Mouse (Mus musculus): ENCODE data around the gene Gm4181. TPM values are rescaled to one million over a fixed set of nuclear protein-coding genes. Genes with fewer than 3 reads are reported as not detected.
"Not testable (repeated sequence)": the region's sequence is repeated elsewhere in the genome, so short reads cannot be mapped to it uniquely, and the experiment has no call there.

The Gm4181 gene
- total RNA-seq (2017): not detected in 3 replicates

DNA sequence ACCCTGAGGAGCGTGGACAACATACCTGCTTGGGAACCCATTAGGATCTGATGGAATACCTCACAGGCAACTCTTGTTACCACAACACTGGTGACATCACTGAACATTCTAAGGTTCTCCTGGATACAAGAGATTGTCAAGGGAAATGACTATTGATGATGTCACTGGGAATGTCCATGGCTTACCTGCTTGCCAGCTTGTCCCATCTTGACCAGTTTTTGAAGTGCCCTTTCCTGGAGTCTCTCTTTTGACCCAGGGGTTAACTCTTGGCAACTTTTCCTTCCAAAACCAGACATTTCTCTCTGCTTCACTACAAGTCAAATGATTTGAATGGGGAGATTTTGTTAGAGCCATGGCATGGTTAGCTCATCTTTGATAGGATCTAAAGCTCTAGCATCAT, at the start of gene Gm4181:
TSS of gene Gm4181 (minus strand) at position 101 of the 400 bp plus-strand sequence.
- ATAC-seq (replicated peaks; ENCODE audit: insufficient number of reproducible peaks, low FRiP score, low TSS enrichment, poor library complexity, severe bottlenecking): not testable (repeated sequence)

DNA sequence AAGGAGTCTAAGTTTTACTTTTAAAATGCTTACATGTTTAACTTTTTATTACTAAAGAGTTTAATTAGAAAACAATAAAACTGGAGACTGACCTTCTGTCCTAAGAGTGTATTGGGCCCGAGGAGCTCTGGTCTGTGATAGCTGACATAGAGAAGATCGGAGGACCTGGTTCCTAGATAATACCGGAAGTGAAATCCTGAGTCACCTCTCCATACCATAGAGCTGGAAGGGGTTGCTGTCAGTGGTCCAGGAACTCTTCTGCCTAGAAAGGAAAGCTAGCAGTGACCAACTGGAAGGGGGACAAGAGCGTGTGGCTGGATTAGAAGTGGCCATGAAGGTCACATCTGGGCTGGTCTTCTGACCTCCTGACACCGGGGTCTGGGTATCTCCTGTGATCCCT, 41.8 kb upstream of the Gm4181 start:
- ATAC-seq (replicated peaks; ENCODE audit: insufficient number of reproducible peaks, low FRiP score, low TSS enrichment, poor library complexity, severe bottlenecking): no peak

DNA sequence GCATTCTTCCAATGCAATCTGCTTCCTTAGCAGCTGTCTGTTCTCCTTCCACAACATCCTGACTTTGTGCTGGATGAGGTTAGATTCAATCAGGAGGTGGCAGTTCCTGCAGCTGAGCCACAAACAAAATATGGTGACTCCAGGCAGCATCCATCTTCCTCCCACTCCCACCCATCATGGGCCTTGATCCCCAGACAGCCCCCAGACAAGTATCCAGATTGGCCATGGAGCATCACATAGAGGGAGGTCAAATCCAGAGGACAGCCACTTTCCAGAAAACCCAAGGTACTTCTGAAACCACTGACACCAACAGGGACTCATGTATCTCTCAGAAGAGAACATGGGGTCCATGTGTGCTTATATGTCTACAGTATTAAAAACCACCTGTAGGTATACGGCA, 3.0 kb downstream of the Gm4181 start:
- not testable (repeated sequence) for ATAC-seq (replicated peaks; ENCODE audit: insufficient number of reproducible peaks, low FRiP score, low TSS enrichment, poor library complexity, severe bottlenecking)

DNA sequence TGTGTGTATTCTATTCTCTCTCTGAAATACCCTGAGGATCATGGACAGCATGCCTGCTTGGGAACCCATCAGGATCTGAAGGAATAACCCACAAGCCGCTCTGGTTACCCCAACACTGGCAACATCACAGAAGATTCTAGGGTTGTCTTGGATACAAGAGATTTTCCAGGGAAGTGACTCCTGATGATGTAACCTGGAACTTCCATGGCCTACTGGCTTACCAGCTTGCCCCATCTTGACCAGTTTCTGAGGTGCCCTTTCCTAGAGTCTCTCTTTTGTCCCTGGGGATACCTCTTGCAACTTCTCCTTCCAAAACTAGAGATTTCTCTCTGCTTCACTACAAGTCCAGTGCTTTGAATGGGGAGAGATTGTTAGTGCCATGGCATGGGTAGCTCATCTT, 24.3 kb downstream of the Gm4181 start, which contains the start of gene Gm17078:
TSS of gene Gm17078 (minus strand) at position 101 of the 400 bp plus-strand sequence.
- ATAC-seq (replicated peaks; ENCODE audit: insufficient number of reproducible peaks, low FRiP score, low TSS enrichment, poor library complexity, severe bottlenecking): no peak

DNA sequence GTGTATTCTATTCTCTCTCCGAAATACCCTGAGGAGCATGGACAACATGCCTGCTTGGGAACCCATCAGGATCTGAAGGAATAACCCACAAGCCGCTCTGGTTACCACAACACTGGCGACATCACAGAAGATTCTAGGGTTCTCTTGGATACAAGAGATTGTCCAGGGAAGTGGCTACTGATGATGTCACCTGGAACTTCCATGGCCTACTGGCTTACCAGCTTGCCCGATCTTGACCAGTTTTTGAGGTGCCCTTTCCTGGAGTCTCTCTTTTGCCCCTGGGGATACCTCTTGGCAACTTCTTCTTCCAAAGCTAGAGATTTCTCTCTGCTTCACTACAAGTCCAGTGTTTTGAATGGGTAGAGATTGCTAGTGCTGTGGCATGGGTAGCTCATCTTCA, 43.4 kb downstream of the Gm4181 start, which contains the start of gene Gm17174:
TSS of gene Gm17174 (minus strand) at position 101 of the 400 bp plus-strand sequence.
- ATAC-seq (replicated peaks; ENCODE audit: insufficient number of reproducible peaks, low FRiP score, low TSS enrichment, poor library complexity, severe bottlenecking): not testable (repeated sequence)

Other genes starting within 250 kb of the Gm4181 start
- not detected in 3 replicates for gene Vmn2r88, start 224.8 kb downstream of the Gm4181 start, total RNA-seq (2017)
- gene Vmn2r89, start 183.8 kb downstream of the Gm4181 start, total RNA-seq (2017): 0.10 TPM in 1 of 3 replicates, not detected in the others
- gene Gm5622, start 82.9 kb downstream of the Gm4181 start, total RNA-seq (2017): not detected in 3 replicates
- gene Gm17175, start 61.6 kb downstream of the Gm4181 start, total RNA-seq (2017): not detected in 3 replicates
- gene Gm17174, start 43.5 kb downstream of the Gm4181 start, total RNA-seq (2017): not detected in 3 replicates
- not detected in 3 replicates for gene Gm17078, start 24.4 kb downstream of the Gm4181 start, total RNA-seq (2017)
- gene Gm17079, start 59.8 kb upstream of the Gm4181 start, total RNA-seq (2017): not detected in 3 replicates
- gene Gm5800, start 81.5 kb upstream of the Gm4181 start, total RNA-seq (2017): not detected in 3 replicates
- not detected in 3 replicates for gene Ang4, start 137.9 kb upstream of the Gm4181 start, total RNA-seq (2017)
- gene AY358078, start 164.4 kb upstream of the Gm4181 start, total RNA-seq (2017): not detected in 3 replicates
- gene Ear6, start 218.0 kb upstream of the Gm4181 start, total RNA-seq (2017): 2.9 TPM in 1 of 3 replicates, not detected in the others
- 16.1 to 24.4 TPM (median 21.4 TPM) in 3 replicates for gene Mettl17, start 249.2 kb upstream of the Gm4181 start, total RNA-seq (2017)